Mouse (Mus musculus) erythroid progenitor cell, adult 5-6 weeks (primary cell): ENCODE results near the gene Nanos2. TPM values are rescaled to one million over a fixed set of nuclear protein-coding genes. Genes with fewer than 3 reads are reported as not detected.

Experiments
- ATAC-seq: replicated peaks from 2 replicates; pipeline ENCODE4 v1.8.0; 2016; ENCODE audit warnings: moderate number of reproducible peaks, mild to moderate bottlenecking, moderate TSS enrichment, inconsistent platforms; ENCODE audit not compliant: poor library complexity, low FRiP score, severe bottlenecking
- total RNA-seq, 2 experiments: library from RNA; stranded (forward) in 1 of 2; stranded (reverse) in 1 of 2; fragments of 150-400 nt in 1 of 2; fragments of 186-747, 209-891 nt in 1 of 2; gene quantifications; 2 replicates each; pipeline versions ENCODE4 v1.2.3 to v1.2.4; 2015 to 2017; ENCODE audit warnings: low replicate concordance in 2 of 2

Gene Nanos2
- total RNA-seq, 2 experiments from 2014 or later: not detected

DNA sequence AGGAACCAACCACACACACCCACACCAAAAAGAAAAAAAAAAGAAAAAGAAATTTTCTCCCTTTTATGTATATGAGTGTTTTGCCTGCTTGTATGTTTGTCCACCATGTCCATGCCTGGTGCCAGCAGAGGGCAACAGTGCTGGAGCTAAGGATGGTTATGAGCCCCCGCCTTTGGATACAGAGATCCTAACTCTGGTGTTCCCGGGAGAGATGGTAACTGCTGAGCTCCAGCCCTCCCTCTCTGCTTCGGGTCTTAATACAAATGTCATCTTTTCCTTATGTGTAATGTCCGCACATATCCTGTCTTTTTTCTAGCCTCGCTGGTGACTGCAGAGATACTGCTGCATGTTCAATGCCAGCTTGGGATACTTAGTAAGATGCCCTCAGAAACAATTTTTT, 2.8 kb downstream of the Nanos2 start:
- no peak for ATAC-seq

DNA sequence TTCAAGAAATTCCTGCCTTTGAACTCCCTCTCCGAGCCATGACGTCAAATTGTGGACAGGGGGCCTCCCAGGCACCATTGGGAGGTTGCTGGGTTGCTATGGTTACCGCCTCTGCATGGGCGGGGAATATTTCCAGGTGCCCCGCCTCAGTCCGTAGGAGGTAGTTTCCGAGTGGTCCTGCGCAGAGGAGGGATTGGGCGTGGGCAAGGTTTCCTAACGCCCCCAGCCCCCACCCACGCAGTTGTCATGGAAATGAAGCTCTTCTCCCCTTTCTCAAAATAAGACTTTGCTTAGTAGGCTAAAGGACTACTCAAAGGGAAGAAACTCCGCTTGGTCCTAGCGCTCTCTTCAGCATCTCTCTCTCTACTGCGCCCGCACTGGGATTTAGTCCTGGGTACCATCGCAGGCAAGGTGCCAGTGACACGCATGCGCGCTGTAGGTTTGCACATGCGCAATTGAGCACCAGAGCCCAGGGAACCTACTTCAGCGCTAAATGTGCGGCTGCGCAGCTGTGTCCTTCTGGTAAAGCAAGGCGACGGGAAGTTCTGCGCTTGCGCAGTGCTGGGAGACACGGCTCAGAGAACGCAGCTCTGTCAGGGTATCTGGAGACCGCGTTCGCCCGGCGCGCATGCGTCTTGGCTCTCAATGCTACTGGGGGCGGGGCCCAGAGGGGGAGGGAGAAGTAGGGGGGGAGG, 3.5 kb downstream of the Nanos2 start, which contains the start of gene Mypop:
Gene Mypop (plus strand): TSS at position 645 of the 695 bp plus-strand sequence.
- ATAC-seq: peak; percentile 83

GRCm38 (mm10) chr7:18991660-18992293, 4.6 kb downstream of the Nanos2 start:
- no peak for ATAC-seq

GRCm38 (mm10) chr7:18992294-18992675, 5.1 kb downstream of the Nanos2 start:
- no peak for ATAC-seq

GRCm38 (mm10) chr7:18993036-18993435, 5.8 kb downstream of the Nanos2 start:
- ATAC-seq: no peak

- no peak for ATAC-seq
These were observed 11.6 kb downstream of the Nanos2 start for GRCm38 (mm10) chr7:18998835-18999234.

DNA sequence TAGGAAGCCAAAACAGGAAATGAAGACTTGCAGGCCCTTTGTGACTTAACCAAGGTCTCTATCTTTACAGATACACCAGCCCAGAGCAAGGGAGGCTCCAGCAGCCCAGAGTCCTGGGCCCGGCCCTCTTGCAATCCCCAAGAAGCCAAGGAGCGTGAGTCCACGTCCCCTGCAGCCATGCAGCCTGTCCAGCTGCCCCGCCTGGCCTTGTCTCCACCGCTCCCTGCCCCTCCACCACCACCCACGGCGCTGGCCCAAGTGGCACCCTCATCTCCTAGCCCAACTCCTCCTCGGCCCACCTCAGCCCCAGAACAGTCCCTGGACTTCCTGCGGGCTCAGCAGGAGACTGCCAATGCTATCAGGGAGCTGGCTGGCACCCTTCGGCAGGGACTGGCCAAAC, 13.2 kb downstream of the Nanos2 start:
- ATAC-seq: no peak

DNA sequence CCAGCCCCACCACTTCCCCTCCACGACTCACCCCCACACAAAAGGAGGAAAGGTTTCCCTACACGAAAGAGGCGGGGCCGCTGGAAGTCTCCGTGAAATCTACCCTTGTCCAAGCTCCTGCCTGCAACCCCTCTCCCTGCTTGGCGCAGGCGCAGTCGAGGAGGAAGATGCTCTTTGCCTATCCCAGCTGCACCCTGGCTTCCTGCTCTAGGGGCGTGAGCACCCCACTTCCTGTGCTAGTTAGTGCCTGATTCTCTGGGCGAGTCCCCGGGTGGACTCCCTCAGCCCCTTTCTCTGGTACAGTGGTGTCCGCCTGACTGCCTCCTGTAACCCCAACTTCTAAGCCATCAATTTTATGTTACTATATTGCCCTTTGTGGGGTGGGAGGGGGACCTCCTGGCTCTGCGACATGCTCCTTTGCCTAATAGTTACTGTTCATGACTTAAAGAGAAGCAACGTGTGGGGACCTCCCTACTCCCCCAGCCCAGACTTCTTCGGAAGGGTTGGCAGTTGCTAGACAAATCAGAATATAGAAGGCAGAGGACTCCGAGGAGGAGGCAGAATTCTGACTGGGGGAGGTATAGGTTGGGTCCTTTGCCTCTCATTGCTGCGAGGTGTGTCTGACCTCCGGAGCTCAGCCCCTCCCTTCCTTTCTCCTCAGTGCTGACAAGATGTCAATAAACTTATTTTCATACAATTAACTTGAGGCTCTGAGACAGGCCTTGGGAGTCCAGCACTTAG, 14.0 kb downstream of the Nanos2 start:
- ATAC-seq: no peak

GRCm38 (mm10) chr7:19001807-19002085, 14.5 kb downstream of the Nanos2 start:
- no peak for ATAC-seq

DNA sequence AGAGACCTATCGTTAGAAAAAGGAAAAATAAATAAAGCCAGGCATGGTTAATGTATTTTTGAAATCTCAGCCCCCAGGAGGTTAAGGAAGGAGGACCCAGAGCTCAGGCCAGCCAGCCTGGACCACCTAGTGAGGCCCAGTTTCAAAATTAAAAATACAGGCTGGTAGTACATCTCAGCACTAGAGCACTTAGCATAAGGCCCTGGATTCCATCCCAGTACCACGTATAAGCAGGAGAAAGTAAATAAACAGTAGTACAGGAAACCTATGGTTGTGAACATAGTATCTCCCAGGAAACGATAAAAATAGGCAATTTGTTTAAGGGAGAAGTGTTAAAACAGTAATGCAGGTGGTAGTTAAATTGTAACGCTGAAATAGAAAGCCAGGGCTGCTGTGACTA, 14.9 kb downstream of the Nanos2 start:
- no peak for ATAC-seq

- peak; percentile 75 for ATAC-seq
These were observed 15.8 kb downstream of the Nanos2 start for GRCm38 (mm10) chr7:19002848-19003498.

DNA sequence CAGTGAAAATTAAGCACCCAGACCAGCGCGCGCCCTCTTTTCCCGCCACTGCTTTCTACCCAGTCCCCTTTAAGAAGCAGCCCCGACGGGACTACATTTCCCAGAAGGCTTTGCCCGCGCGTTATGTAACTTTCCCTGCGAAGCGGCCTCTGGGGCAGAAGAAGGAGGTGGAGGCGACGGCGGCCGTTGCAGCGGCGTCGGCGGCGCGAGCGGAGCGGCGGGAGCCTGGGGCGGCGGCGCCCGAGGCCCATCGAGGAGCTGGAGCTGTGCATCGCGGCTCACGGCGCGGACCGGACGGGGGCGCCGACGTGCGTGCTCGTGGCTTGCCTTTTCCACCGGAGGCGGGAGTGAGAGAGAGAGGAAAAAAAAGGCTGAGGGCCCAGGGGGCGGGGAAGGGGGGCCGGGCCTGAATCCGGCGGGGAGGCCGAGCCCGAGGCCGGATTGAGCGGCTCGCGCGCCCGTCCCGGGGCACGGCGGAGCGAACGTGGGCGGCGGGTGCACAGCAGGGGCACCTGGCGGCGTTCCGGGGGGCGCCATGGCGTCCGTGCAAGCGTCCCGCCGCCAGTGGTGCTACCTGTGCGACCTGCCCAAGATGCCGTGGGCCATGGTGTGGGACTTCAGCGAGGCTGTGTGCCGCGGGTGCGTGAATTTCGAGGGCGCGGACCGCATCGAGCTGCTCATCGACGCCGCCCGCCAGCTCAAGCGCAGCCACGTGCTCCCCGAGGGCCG, 16.9 kb downstream of the Nanos2 start, which contains the start of gene Irf2bp1:
Gene Irf2bp1 (plus strand): TSS at position 143 of the 729 bp plus-strand sequence.
- peak; percentile 74 for ATAC-seq

GRCm38 (mm10) chr7:19004631-19005079, 17.5 kb downstream of the Nanos2 start:
- no peak for ATAC-seq

DNA sequence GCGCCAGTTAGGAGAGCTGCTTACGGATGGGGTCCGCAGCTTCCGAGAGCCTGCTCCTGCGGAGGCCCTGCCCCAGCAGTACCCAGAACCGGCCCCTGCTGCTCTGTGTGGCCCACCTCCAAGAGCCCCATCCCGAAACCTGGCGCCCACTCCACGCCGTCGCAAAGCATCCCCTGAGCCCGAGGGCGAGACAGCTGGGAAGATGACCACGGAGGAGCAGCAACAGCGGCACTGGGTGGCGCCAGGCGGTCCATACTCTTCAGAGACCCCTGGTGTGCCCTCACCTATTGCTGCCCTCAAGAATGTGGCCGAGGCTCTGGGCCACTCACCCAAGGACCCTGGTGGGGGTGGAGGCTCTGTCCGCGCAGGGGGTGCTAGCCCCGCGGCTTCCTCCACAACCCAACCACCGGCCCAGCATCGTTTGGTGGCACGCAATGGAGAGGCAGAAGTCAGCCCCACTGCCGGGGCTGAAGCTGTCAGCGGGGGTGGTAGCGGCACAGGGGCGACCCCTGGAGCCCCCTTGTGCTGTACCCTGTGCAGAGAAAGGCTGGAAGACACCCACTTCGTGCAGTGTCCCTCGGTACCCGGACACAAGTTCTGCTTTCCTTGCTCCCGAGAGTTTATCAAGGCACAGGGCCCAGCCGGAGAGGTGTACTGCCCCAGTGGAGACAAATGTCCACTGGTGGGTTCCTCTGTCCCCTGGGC, 18.4 kb downstream of the Nanos2 start:
- ATAC-seq: no peak

GRCm38 (mm10) chr7:19006476-19006875, 19.3 kb downstream of the Nanos2 start:
- ATAC-seq: peak; percentile 53

- ATAC-seq: no peak
These were observed 20.1 kb downstream of the Nanos2 start for GRCm38 (mm10) chr7:19007026-19007977.

- no peak for ATAC-seq
These were observed 23.4 kb downstream of the Nanos2 start for GRCm38 (mm10) chr7:19010581-19010980.

DNA sequence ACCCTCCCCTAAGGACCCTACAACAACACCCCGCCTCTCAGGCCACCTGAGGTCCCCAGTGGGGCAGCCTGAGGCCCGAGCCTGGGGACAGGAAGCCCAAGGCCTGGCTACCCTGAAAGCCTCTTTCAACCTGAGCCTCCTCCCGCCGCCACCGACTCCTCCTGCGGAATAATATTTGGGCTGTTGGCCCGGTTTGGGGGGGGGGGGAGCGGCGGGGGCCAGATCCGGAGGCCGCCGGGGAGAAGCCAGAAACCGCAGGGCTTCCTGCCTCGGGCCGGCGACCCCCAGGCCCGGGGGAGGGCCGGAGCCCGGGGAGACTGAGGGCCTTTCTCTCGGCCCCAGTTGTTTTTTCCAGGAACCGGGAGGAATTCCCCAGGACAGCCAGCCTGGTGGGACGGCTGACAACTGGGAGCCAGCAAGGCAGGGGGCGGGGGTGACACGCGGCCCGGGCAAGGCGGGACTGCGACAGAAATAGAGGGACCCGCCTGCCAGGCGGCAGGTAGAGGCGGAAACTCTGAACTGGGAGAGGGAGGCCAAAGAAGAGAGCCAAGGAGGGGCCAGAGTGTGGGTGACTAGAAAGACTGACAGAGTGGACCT, 24.9 kb downstream of the Nanos2 start:
- no peak for ATAC-seq
